Mouse (Mus musculus) heart, adult 11 months (tissue): ENCODE results near the gene Unc119b.
A peak's percentile ranks its signal among the peaks of the same experiment; 100 is the strongest.
"Not testable (repeated sequence)": the region's sequence is repeated elsewhere in the genome, so short reads cannot be mapped to it uniquely, and the experiment has no call there.

ENCODE experiments used
- DNase-seq: peaks from one replicate; pipeline ENCODE4 v3.0.0; 2022

Unc119b gene

GRCm38 (mm10) chr5:115134234-115135165 is at the start of gene Unc119b:
Gene Unc119b, minus strand, starts transcription at chr5:115134975.
- peak; percentile 99 for DNase-seq

GRCm38 (mm10) chr5:115183482-115183881 is 48.7 kb upstream of the Unc119b start:
- no peak for DNase-seq

GRCm38 (mm10) chr5:115182925-115183324 is 48.1 kb upstream of the Unc119b start:
- no peak for DNase-seq

GRCm38 (mm10) chr5:115181248-115181940 is 46.6 kb upstream of the Unc119b start:
- DNase-seq = peak; percentile 94

- no peak for DNase-seq
These were observed 44.8 kb upstream of the Unc119b start for GRCm38 (mm10) chr5:115179596-115179995.

GRCm38 (mm10) chr5:115177866-115178265 is 43.1 kb upstream of the Unc119b start:
- no peak for DNase-seq

GRCm38 (mm10) chr5:115174554-115174953 is 39.8 kb upstream of the Unc119b start:
- no peak for DNase-seq

GRCm38 (mm10) chr5:115170150-115170549 is 35.4 kb upstream of the Unc119b start:
- no peak for DNase-seq

GRCm38 (mm10) chr5:115168641-115169415 is 34.1 kb upstream of the Unc119b start:
- DNase-seq = no peak

GRCm38 (mm10) chr5:115167396-115167795 is 32.6 kb upstream of the Unc119b start:
- peak; percentile 89 for DNase-seq

- DNase-seq = no peak
These were observed 32.0 kb upstream of the Unc119b start for GRCm38 (mm10) chr5:115166815-115167194.

GRCm38 (mm10) chr5:115165895-115166814 is 31.4 kb upstream of the Unc119b start:
- peak; percentile 92 for DNase-seq

GRCm38 (mm10) chr5:115165351-115165750 is 30.6 kb upstream of the Unc119b start:
- DNase-seq = no peak

GRCm38 (mm10) chr5:115164446-115164845 is 29.7 kb upstream of the Unc119b start:
- DNase-seq = not testable (repeated sequence)

GRCm38 (mm10) chr5:115163563-115163962 is 28.8 kb upstream of the Unc119b start:
- DNase-seq = peak; percentile 94

- DNase-seq = not testable (repeated sequence)
These were observed 27.1 kb upstream of the Unc119b start for GRCm38 (mm10) chr5:115161940-115162279.

- DNase-seq = peak; percentile 97
These were observed 26.5 kb upstream of the Unc119b start for GRCm38 (mm10) chr5:115161064-115161939.

- DNase-seq = no peak
These were observed 25.9 kb upstream of the Unc119b start for GRCm38 (mm10) chr5:115160655-115161054.

GRCm38 (mm10) chr5:115159165-115159564 is 24.4 kb upstream of the Unc119b start:
- peak; percentile 91 for DNase-seq

- peak; percentile 100 for DNase-seq
These were observed 23.5 kb upstream of the Unc119b start, which contains the start of gene Mlec for GRCm38 (mm10) chr5:115158040-115158983. Gene Mlec, minus strand, starts transcription at chr5:115158179.
